Mouse (Mus musculus) erythroblast, embryonic 14.5 days (primary cell): ENCODE measurements around the gene Lix1l. TPM values are rescaled to one million over a fixed set of nuclear protein-coding genes. Genes with fewer than 3 reads are reported as not detected.

ENCODE experiments used
- H3K27me3 ChIP-seq: 2 replicates; pipeline ENCODE4 v1.6.1; 2012; ENCODE audit warnings: inconsistent platforms; ENCODE audit not compliant: control insufficient read depth
- H3K36me3 ChIP-seq: 2 replicates; pipeline ENCODE4 v1.6.1; 2012; ENCODE audit warnings: mild to moderate bottlenecking, inconsistent platforms; ENCODE audit not compliant: control insufficient read depth
- H3K4me1 ChIP-seq: 2 replicates; pipeline ENCODE4 v1.6.1; 2012; ENCODE audit warnings: inconsistent platforms; ENCODE audit not compliant: control insufficient read depth
- H3K4me3 ChIP-seq: replicated peaks from 2 replicates; pipeline ENCODE3; 2012; ENCODE audit warnings: moderate library complexity, mild to moderate bottlenecking, inconsistent platforms
- H3K9me3 ChIP-seq: 2 replicates; pipeline ENCODE4 v1.6.1; 2012; ENCODE audit warnings: low read length, inconsistent platforms, mixed read lengths; ENCODE audit not compliant: control insufficient read depth
- GATA1 ChIP-seq: IDR thresholded peaks from 2 replicates; pipeline ENCODE4 v1.6.1; 2012; ENCODE audit warnings: low read length, inconsistent platforms, mixed read lengths
- TAL1 ChIP-seq: IDR thresholded peaks from 3 replicates; pipeline ENCODE4 v1.6.1; 2012; ENCODE audit warnings: low read length, inconsistent platforms, mixed read lengths
- polyA plus RNA-seq: library from polyadenylated mRNA; stranded (reverse); fragments of >175 nt; gene quantifications from 2 replicates; pipeline ENCODE4 v1.2.3, GENCODE M21; 2012

Lix1l gene
- polyA plus RNA-seq, 1 experiment: 0.01 TPM

DNA sequence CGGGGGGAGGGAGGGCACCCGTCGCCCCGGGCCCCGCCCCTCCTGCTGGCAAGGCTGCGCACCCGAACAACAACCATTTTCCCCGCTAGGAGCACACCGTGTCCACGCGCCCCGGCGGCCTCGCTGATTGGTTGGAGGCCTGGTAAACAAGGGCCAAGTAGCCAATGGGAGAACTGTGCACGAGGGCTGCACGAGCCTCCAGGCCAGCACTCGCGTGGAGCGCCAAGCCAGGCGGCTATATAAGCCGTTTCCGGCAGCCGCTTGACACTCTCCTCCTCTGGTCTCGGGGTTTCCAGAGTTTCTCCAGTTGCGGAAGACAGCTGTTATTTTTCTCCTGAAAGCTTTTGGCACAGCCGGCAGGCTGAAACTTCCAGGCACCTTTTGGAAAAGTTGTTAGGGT lies 43.3 kb upstream of the Lix1l start, which contains the start of gene Txnip:
Txnip (plus strand) TSS at position 264 of the 400 bp plus-strand sequence.
- H3K27me3 ChIP-seq: no peaks in the 10 kb centered on the region
- TF ChIP-seq GATA1 (no peak), TAL1 (no peak)
- H3K36me3 ChIP-seq: peaks cover 35% of the 10 kb centered on the region
- peak within 1 kb of the TSS; percentile 100 for H3K4me3 ChIP-seq
- no peaks in the 10 kb centered on the region for H3K9me3 ChIP-seq
- H3K4me1 ChIP-seq: peaks cover 43% of the 10 kb centered on the region

DNA sequence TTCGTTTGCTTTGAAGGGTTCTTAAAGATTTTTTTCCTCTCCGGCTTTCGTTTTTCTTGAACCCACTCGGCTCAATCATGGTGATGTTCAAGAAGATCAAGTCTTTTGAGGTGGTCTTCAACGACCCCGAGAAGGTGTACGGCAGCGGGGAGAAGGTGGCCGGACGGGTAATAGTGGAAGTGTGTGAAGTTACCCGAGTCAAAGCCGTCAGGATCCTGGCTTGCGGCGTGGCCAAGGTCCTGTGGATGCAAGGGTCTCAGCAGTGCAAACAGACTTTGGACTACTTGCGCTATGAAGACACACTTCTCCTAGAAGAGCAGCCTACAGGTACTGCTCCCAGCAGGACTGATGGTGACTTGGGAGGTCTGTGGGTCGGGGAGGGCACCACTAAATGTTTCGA lies 42.8 kb upstream of the Lix1l start:
- TF ChIP-seq GATA1: no peak
- no peak for TF ChIP-seq TAL1
- Histone ChIP-seq H3K9me3 (no peaks in the 10 kb centered on the region), H3K4me3 (peak overlapping the region; percentile 100), H3K36me3 (peaks cover 35% of the 10 kb centered on the region), H3K27me3 (no peaks in the 10 kb centered on the region), H3K4me1 (peaks cover 43% of the 10 kb centered on the region)

DNA sequence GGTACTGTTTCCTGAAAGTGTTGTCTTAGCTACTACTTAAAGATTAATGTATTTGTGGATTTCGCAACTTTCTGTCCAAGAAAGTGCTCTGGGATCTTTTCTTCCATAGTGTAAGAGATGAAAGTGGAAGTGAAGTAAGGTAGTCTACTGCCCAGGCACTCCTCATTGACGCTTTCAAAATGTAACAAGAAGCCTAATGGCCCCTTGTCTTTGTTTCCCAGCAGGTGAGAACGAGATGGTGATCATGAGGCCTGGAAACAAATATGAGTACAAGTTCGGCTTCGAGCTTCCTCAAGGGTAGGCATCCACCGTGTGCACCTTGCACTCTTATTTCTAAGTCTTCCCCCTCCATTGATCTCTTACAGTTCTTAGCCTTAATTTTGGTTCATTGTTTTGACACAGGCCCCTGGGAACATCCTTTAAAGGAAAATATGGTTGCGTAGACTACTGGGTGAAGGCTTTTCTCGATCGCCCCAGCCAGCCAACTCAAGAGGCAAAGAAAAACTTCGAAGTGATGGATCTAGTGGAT lies 42.2 kb upstream of the Lix1l start:
- H3K4me3 ChIP-seq: peak overlapping the region; percentile 100
- H3K36me3 ChIP-seq: peaks cover 35% of the 10 kb centered on the region
- TF ChIP-seq TAL1 (no peak), GATA1 (no peak)
- H3K4me1 ChIP-seq: peaks cover 43% of the 10 kb centered on the region
- H3K27me3 ChIP-seq: no peaks in the 10 kb centered on the region
- H3K9me3 ChIP-seq: no peaks in the 10 kb centered on the region

DNA sequence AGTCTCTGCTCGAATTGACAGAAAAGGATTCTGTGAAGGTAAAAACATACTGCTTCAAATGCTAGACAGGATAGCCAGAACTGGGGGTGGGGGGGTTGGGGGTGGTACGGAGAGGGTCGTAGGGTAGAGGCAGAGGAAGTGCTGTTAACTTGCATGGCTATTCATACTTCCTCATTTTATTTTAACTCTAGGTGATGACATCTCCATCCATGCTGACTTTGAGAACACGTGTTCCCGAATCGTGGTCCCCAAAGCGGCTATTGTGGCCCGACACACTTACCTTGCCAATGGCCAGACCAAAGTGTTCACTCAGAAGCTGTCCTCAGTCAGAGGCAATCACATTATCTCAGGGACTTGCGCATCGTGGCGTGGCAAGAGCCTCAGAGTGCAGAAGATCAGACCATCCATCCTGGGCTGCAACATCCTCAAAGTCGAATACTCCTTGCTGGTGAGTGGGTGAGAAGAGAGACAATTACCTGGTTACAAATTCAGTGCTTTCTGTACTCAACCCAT lies 41.5 kb upstream of the Lix1l start:
- TF ChIP-seq GATA1 (no peak), TAL1 (no peak)
- Histone ChIP-seq H3K4me1 (peaks cover 48% of the 10 kb centered on the region), H3K9me3 (no peaks in the 10 kb centered on the region), H3K36me3 (peaks cover 35% of the 10 kb centered on the region), H3K27me3 (no peaks in the 10 kb centered on the region), H3K4me3 (peak overlapping the region; percentile 100)

DNA sequence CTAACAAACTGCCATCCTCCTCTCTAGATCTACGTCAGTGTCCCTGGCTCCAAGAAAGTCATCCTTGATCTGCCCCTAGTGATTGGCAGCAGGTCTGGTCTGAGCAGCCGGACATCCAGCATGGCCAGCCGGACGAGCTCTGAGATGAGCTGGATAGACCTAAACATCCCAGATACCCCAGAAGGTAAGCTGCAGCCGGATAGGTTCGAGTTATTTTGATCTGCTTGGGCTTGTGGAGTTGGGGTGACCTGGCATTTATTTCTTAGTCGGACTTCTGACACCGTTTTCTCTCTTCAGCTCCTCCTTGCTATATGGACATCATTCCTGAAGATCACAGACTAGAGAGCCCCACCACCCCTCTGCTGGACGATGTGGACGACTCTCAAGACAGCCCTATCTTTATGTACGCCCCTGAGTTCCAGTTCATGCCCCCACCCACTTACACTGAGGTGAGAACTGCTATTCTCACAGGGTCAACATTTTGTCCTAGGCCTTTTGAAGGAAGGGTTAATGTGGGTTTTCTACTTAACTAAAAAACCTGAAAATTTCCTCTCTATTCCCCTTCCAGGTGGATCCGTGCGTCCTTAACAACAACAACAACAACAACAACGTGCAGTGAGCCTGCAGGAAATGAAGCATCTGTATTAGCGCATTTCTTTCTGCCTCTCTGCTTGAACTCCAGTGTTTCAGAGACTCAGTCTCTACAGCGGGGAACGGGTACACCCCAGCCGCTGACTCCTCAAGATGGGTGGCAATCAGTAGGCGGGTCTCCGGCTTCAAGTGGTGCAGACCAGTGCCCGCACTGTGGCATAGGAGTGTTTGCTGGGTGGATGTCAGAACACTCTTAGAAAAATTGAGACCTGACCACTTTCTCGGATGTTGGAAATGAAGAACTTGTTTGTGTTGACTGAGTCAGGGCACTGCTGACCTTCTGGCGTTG lies 40.8 kb upstream of the Lix1l start:
- no peaks in the 10 kb centered on the region for H3K9me3 ChIP-seq
- TF ChIP-seq GATA1 (no peak), TAL1 (no peak)
- peaks cover 53% of the 10 kb centered on the region for H3K4me1 ChIP-seq
- H3K27me3 ChIP-seq: no peaks in the 10 kb centered on the region
- peak overlapping the region; percentile 100 for H3K4me3 ChIP-seq
- H3K36me3 ChIP-seq: peaks cover 35% of the 10 kb centered on the region

DNA sequence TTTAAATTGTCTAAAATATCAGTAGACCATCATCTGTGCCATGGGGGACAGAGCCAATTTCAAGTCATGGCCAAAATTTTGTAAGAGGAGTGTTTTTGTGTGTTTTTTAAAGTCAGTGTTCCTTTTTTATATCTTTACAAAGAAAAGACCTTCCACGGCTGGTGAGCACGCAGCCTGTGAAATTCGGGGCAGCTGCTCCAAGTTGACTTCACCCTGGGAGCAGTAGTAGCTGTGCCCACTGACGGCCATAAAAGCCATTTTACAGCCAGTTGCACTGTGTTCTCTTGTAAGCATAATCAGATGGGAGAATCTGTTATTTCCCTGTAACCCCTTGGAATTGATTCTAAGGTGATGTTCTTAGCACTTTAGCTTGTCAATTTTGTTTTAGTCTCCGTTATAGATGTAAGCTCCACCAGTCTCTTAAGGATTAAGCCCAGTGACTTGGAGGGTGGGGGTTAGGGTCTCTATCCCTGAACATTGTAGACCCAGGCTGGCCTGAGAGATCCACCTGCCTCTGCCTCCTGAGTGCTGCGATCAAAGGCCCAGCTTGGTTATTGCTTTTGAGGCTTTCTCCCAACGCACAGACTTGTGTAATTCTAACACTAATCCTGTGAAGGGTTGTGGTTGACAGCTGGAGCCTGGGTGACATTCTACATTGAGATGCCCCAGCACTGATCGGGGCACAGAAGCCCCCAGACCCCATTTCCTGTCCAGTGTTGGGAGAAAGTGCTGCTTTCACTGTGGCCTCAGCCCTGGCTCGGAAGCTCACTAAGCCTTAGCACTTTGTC lies 39.9 kb upstream of the Lix1l start:
- Histone ChIP-seq H3K9me3 (no peaks in the 10 kb centered on the region), H3K4me1 (peaks cover 52% of the 10 kb centered on the region), H3K4me3 (peak overlapping the region; percentile 100), H3K36me3 (peaks cover 35% of the 10 kb centered on the region), H3K27me3 (no peaks in the 10 kb centered on the region)
- TF ChIP-seq GATA1: no peak
- no peak for TF ChIP-seq TAL1

DNA sequence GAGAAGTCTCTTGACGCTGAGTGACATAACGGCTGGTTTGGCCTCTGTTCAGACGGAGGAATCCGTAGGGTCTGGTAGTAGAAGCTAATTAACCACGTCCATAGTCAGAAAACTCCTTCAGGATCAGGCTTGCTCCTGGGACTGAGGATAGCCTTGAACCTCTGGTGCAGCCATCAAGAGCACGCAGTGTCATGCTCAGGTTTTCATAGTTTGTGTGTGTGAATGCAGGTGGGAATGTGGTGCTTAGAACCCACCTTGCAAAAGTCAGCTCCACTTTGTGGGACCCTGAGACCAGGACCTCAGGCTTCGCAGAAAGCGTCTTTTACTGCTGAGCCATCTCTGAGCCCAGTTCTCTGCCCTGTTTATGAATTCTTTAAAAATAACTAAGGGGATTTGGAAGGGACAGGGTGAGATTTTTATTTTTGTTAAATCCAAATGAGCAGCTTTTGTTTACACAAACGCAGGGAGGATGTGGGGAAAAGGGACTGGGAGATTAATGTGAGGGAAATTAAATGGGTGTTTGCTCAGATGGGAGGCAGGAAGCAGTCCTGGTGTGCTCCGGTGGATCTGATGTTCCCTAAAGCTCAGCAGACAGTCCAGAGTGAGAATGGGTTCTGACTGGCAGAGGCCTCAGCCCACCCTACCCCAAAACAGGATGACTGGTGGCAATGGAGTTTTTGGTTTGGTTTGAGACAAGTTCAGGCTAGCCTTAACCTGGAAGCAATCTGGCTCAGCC lies 38.8 kb upstream of the Lix1l start:
- H3K9me3 ChIP-seq: no peaks in the 10 kb centered on the region
- peaks cover 35% of the 10 kb centered on the region for H3K36me3 ChIP-seq
- H3K27me3 ChIP-seq: no peaks in the 10 kb centered on the region
- TF ChIP-seq GATA1 (no peak), TAL1 (no peak)
- H3K4me1 ChIP-seq: peaks cover 45% of the 10 kb centered on the region
- no peak overlapping the region for H3K4me3 ChIP-seq

DNA sequence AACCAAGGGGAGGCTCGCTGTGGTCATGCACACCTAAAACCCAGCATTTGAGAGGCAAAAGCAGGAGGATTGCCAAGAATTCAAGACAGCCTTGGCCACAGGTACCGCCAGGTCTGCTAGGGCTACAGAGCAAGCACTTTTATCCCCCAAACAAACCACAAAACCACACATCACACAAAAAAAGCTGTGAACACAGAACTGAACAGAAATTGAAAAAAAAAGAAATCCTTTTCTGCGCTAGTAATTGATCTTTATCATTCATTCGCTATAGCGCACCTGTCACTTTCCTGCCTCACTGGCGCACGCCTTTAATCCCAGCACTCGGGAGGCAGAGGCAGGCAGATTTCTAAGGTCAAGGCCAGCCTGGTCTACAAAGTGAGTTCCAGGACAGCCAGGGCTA lies 37.7 kb upstream of the Lix1l start:
- Histone ChIP-seq H3K36me3 (peaks cover 34% of the 10 kb centered on the region), H3K4me1 (peaks cover 42% of the 10 kb centered on the region), H3K9me3 (no peaks in the 10 kb centered on the region), H3K4me3 (no peak overlapping the region), H3K27me3 (no peaks in the 10 kb centered on the region)
- TF ChIP-seq TAL1: no peak
- TF ChIP-seq GATA1: no peak
